Mouse (Mus musculus) spleen, postnatal 0 days (tissue): Measurements from ENCODE around the gene Cenpo. TPM values are rescaled to one million over a fixed set of nuclear protein-coding genes. Genes with fewer than 3 reads are reported as not detected.

Experiments used
- polyA plus RNA-seq: library from polyadenylated mRNA; unstranded; fragments of >200 nt; fragmentation: Nextera tagmentation; extraction: Ambion mirVana; gene quantifications from 2 replicates; pipeline ENCODE4 v1.2.1, GENCODE M21; 2015

Gene Cenpo
- polyA plus RNA-seq: 13.8 and 14.4 TPM in 2 replicates

GRCm38 (mm10) chr12:4233572-4234508, at the start of gene Cenpo, which contains the start of gene Ptrhd1:
Gene Cenpo, minus strand, starts transcription at chr12:4234294.
Gene Ptrhd1, plus strand, starts transcription at chr12:4234027.

Other genes starting within 250 kb of the Cenpo start
- 0.72 and 1.2 TPM in 2 replicates for gene Efr3b, start 195.4 kb downstream of the Cenpo start, polyA plus RNA-seq
- 2.1 and 2.8 TPM in 2 replicates for gene Dnajc27, start 151.7 kb downstream of the Cenpo start, polyA plus RNA-seq
- 1.6 and 2.7 TPM in 2 replicates for gene Adcy3, start 101.2 kb downstream of the Cenpo start, polyA plus RNA-seq
- 3.9 and 4.4 TPM in 2 replicates for gene Ptrhd1, start 267 bp downstream of the Cenpo start, polyA plus RNA-seq
- gene Ncoa1, start 242.9 kb upstream of the Cenpo start, polyA plus RNA-seq: 3.8 and 5.2 TPM in 2 replicates